Mouse (Mus musculus) thymus, postnatal 10 days (tissue): ENCODE measurements around the gene Dock2.

Experiments used
- DNase-seq, 2 experiments: peaks; one replicate each; pipeline ENCODE4 v3.0.0; 2021; ENCODE audit warnings: low spot score in 2 of 2

The Dock2 gene

DNA sequence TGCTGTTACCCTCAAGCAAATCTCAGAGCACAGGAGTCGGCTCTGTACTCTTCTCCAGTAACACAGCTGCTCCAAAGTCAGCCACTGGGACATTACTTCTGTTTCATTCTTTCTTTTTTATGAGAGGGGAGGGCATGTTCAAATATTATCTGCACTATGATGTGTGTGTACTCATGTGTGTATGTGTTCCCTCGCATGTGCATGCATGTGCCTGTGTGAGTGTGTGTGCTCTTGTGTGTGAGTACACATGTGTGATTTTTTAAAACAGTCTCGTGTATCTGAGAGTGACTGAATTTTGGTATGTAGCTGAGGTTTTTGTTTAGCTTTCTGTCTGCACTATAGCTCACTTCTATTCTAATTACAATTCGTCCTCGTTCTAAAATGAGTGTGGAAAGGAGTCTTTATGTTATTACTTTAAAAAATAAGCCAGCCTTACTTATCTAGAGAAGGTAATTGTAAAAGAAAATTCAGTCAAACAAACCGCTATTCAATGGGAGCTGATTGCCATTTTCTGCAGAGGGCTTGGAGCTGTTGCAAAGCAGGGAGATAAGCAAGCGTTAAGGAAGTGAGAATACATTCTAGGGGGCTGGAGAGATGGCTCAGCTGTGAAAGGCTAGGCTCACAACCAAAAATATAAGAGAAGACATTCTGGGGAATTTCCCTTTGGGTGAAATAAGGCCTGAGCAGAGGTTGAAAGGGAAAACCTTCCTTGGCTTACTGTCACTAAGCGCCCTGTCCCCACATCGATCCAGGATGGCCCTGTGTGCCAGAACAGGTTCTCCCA is 589.3 kb downstream of the Dock2 start:
- no peak for DNase-seq

GRCm38 (mm10) chr11:34193658-34194057 is 590.0 kb downstream of the Dock2 start:
- DNase-seq, result no peak

DNA sequence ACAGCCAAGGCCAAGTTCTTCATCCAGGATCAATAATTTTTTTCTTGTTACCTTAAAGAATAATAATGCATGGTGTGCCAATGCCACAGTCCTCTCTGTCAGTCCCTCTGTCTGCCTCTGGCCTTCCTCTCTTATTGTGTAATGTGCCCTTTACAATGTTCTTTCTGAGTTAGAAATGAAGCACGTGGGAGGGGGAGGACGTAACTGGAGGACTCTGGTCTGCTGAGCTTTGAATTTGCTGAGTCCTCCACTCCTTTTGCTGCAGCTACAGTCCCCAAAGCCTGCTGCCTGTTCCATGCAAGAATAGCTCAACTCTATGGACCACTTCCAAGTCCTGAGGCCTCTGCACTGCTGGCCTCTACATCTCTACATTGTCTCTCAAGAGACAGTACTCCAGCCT is 599.4 kb downstream of the Dock2 start:
- no peak for DNase-seq

- no peak for DNase-seq
Observed at GRCm38 (mm10) chr11:34181214-34182117, 602.2 kb downstream of the Dock2 start.

- DNase-seq, result no peak
Observed at GRCm38 (mm10) chr11:34178752-34179151, 604.9 kb downstream of the Dock2 start.
